8 mouse cellular contexts compared by ENCODE assay signal in the genomic region with DNA sequence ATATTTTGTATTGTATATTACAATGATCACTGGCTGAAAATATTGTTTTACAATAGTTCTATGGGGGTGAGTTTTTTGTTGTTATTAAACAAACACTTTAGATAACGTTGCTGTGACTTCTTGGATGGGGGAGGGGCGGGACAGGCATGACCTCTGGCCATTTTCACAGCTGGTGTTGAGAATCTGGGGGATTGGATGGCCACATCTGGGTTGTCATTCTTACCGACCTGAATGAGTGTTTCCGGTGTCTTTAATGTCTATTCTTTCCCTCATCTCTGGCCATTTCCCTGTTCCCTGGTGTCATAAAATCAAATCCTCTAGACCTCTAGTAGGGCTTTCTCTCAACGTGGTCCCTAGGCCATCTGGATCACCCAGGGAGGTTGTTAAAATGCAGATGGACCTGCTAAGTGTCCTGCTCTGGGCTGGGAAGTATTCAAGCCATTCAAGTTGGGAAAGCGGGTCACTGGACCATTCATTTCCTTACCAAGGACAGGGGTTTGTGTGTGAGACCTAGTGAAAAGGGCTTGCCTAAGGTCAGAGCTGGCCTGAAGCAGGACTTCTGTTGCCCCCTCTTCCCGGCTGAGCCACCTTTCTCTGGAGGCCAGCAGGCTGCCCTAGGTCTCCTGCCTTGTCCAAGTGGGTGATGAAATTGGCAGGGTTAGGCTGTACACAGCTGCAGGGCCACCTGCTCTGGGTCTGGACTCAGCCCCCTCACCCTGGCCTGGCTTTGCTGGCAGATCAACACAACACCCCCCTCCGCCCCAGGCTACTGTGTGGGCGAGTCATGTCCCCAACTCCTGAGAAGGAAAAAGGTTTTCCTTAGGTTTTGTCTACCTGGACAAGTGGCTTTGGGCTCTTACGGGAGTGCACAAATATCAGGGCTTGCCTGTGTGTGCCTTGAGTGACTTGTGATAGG. TPM values are rescaled to one million over a fixed set of nuclear protein-coding genes. Genes with fewer than 3 reads are reported as not detected.
A peak's percentile ranks its signal among the peaks of the same experiment; 100 is the strongest.
DNase-seq lines count a peak whose midpoint lies in the region; ATAC-seq lines count a peak whose summit lies in the region.

No protein-coding gene starts in this region.

- H3K27ac ChIP-seq in midbrain, embryonic 12.5 days (replicated peaks) = peak overlapping the region; percentile 25

- peaks cover 73% of the 10 kb centered on the region for H3K4me1 ChIP-seq in midbrain, embryonic 12.5 days

- H3K27me3 ChIP-seq in midbrain, embryonic 12.5 days = peaks cover 17% of the 10 kb centered on the region

- H3K36me3 ChIP-seq in midbrain, embryonic 12.5 days = no peaks in the 10 kb centered on the region

- no peaks in the 10 kb centered on the region for H3K9me3 ChIP-seq in midbrain, embryonic 12.5 days

- peak overlapping the region; percentile 80 for H3K4me2 ChIP-seq in midbrain, embryonic 12.5 days (replicated peaks)

- whole genome bisulfite sequencing in midbrain, embryonic 12.5 days = 13% methylated on average over 10 of the region's 10 CpGs

- no peak for ATAC-seq in midbrain, embryonic 12.5 days (ENCODE audit: low FRiP score, low read depth)

- peak overlapping the region; percentile 75 for H3K9ac ChIP-seq in midbrain, embryonic 12.5 days (replicated peaks)

- peak overlapping the region; percentile 63 for H3K4me3 ChIP-seq in midbrain, embryonic 12.5 days

- DNase-seq in cerebellum, adult 9-10 months = peak; percentile 27
- DNase-seq in cerebellum, adult 8-10 months = no peak
- DNase-seq in ZHBTc4 (ENCODE audit: low read depth, low spot score) = peak; percentile 26
- peak; percentile 56 to 62 for DNase-seq in heart, adult 18-20 months
- DNase-seq in kidney, adult 9 months = peak; percentile 49
- no peak for DNase-seq in layer of hippocampus, adult 11-12 months (ENCODE audit: low spot score)
- DNase-seq in cerebellum, postnatal 25 days = no peak

RNA-seq across cellular contexts. Expression of gene Id1, which starts 1.5 kb away (rescaled TPM):
- 10 to 100 TPM; 63.7 to 75.1 TPM for total RNA-seq in heart, adult 18-20 months (2021)
- 65.1 and 69.6 TPM in 2 replicates for polyA plus RNA-seq in midbrain, embryonic 12.5 days (2016; fragmentation: Nextera tagmentation; extraction: Ambion mirVana)

RNA-seq across cellular contexts. Expression of gene Cox4i2, which starts 16.4 kb away (rescaled TPM):
- total RNA-seq in heart, adult 18-20 months (2021) = 10 to 100 TPM; 11.9 to 15.2 TPM
- polyA plus RNA-seq in midbrain, embryonic 12.5 days (2016; fragmentation: Nextera tagmentation; extraction: Ambion mirVana) = 3.2 and 3.9 TPM in 2 replicates

RNA-seq across cellular contexts. Expression of gene Mcts2, which starts 50.7 kb away (rescaled TPM):
- total RNA-seq in heart, adult 18-20 months (2021) = 10 to 100 TPM; 15.8 to 16.4 TPM
- 38.4 and 39.6 TPM in 2 replicates for polyA plus RNA-seq in midbrain, embryonic 12.5 days (2016; fragmentation: Nextera tagmentation; extraction: Ambion mirVana)

Comparison
In these comparisons a context has a peak if more than half of its experiments do, and no peak if none do; other contexts are left out.
1. DNase-seq: peak in cerebellum, adult 9-10 months (single experiment), ZHBTc4 (single experiment), heart, adult 18-20 months (2 of 2) and kidney, adult 9 months (single experiment); none in cerebellum, adult 8-10 months (single experiment), layer of hippocampus, adult 11-12 months (single experiment) and cerebellum, postnatal 25 days (0 of 2).